Mouse (Mus musculus) heart, adult 2 months (tissue): ENCODE measurements around the gene Irf7. TPM values are rescaled to one million over a fixed set of nuclear protein-coding genes. Genes with fewer than 3 reads are reported as not detected.

ENCODE experiments used
- DNase-seq, 2 experiments: peaks; one replicate each; pipeline ENCODE4 v3.0.0; 2021
- H3K27ac ChIP-seq: fragments of 200-600 bp; 2 replicates; pipeline ENCODE4 v1.8.1; 2022
- H3K27me3 ChIP-seq: fragments of 200-500 bp; 2 replicates; pipeline ENCODE4 v1.6.1; 2012; ENCODE audit warnings: mild to moderate bottlenecking, low read length, inconsistent platforms, mixed read lengths; ENCODE audit not compliant: control insufficient read depth, insufficient read depth
- H3K36me3 ChIP-seq: fragments of 200-500 bp; 2 replicates; pipeline ENCODE4 v1.6.1; 2012; ENCODE audit warnings: low read length, inconsistent platforms; ENCODE audit not compliant: control insufficient read depth, insufficient read depth
- H3K4me1 ChIP-seq: fragments of 200-500 bp; 2 replicates; pipeline ENCODE4 v1.6.1; 2011; ENCODE audit warnings: low read length; ENCODE audit not compliant: control insufficient read depth, insufficient read depth
- H3K4me3 ChIP-seq: fragments of 200-600 bp; 2 replicates; pipeline ENCODE4 v1.8.1; 2022
- H3K79me2 ChIP-seq: fragments of 200-500 bp; replicated peaks from 2 replicates; pipeline ENCODE4 v1.6.1; 2012; ENCODE audit warnings: mild to moderate bottlenecking, inconsistent platforms, low read length, moderate library complexity, mixed read lengths; ENCODE audit not compliant: control insufficient read depth, insufficient read depth
- H3K9ac ChIP-seq: fragments of 200-500 bp; 2 replicates; pipeline ENCODE4 v1.6.1; 2012; ENCODE audit warnings: low read depth, mild to moderate bottlenecking, control low read depth, inconsistent platforms, low read length, mixed read lengths
- CTCF ChIP-seq: fragments of 200-600 bp; IDR thresholded peaks from 2 replicates; pipeline ENCODE4 v1.8.1; 2022; ENCODE audit warnings: antibody characterized with exemption, mild to moderate bottlenecking, moderate library complexity
- EP300 ChIP-seq: fragments of 200-500 bp; IDR thresholded peaks from 2 replicates; pipeline ENCODE4 v1.6.1; 2011; ENCODE audit warnings: low read depth, low read length, control low read depth; ENCODE audit not compliant: insufficient read depth
- POLR2A ChIP-seq: fragments of 200-500 bp; IDR thresholded peaks from 2 replicates; pipeline ENCODE4 v1.6.1; 2011; ENCODE audit warnings: mild to moderate bottlenecking, low read depth, low read length, control low read depth; ENCODE audit not compliant: insufficient read depth
- WGBS: fragments of 180-500 bp; shearing (Covaris S2); methylation state at CpG from one replicate; pipeline ENCODE4 v1.1.7; 2018; 5-methylcytosine and 5-hydroxymethylcytosine counted together
- intact Hi-C: fragments of 180-260 bp; cut with DNase I; formaldehyde crosslinking; loops from one replicate; pipeline ENCODE4 v1.15.1; 2025
- microRNA-seq, 2 experiments: library from miRNA; unstranded; fragments of <30 nt; microRNA quantifications; one replicate each; pipeline ENCODE4 v1.2.0; 2021
- polyA plus RNA-seq: library from polyadenylated mRNA; depleted of rRNA; stranded (reverse); fragments of >200 nt; gene quantifications from 2 replicates; pipeline ENCODE4 v1.2.3, GENCODE M21; 2012; rRNA removed
- total RNA-seq, 2 experiments: library from RNA; stranded (reverse); gene quantifications; 2 replicates each; pipeline ENCODE4 v1.2.3; 2021

The Irf7 gene
- total and polyA plus RNA-seq, 3 experiments, result 3.3 to 25.2 (median 3.4) TPM

DNA sequence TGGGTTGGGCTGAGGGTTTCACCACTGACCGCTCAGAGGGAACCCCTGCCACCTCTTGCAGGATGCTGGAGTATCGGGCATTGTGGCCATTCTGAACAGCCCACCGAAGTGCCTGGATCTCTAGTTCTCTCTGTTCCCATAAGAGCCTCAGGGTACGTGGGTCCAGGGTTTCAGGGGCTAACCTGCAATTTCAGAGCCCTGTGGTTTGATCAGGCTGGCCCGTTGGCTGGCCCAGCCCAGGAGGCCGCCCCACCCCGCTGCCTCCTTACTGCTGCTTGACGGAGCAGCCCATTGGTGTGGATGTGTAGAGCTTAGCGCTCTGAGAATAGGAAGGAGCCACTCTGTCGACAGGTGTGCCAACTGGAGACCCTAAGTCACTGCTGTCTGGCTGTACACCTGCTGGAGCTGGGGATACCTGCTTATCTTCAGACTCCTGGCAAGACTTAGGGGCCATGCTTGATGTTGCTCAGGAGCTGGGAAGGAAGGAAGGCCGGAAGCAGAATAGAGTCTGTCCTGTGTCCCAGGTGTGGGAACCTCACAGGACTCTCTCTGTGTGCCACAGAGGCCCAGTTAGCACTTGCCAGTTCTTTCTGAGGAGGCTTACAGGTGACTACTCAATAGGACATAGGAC is 52.6 kb downstream of the Irf7 start, which contains the start of gene Lmntd2:
TSS of gene Lmntd2 (minus strand) at position 476 of the 631 bp plus-strand sequence.
- Histone ChIP-seq H3K4me3 (no peak within 1 kb of the TSS), H3K27me3 (no peaks in the 10 kb centered on the region), H3K79me2 (no peaks in the 10 kb centered on the region), H3K36me3 (no peaks in the 10 kb centered on the region), H3K27ac (no peak within 1 kb of the TSS), H3K4me1 (peaks cover 2% of the 10 kb centered on the region; the same call in 1 of the 2 replicates), H3K9ac (no peak within 1 kb of the TSS)
- no peak for TF ChIP-seq POLR2A
- no peak for TF ChIP-seq EP300
- TF ChIP-seq CTCF, result no peak
- DNase-seq, result no peak
- intact Hi-C loops, result no loop called here
- 90% methylated on average over 11 of the region's 11 CpGs for WGBS

DNA sequence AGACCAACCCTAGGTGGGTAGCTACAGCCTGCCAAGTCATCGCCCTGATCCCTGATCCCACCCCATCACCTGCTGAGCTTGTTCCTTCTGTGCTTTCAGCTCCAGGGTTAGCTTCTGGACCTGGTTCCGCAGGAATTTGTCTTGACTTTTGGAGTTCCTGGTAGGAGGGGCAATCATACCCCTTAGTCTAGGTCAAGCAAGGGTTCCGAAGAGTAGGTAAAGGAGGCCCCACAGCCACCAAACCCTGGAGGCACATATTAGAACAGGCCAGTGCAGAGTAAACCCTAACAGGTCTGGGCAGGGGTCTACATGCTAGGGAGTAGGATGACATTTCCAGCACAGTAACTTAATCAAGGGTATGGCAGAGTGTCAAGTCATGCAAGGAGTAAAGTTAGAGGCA is 53.1 kb downstream of the Irf7 start:
- 84% methylated on average over 3 of the region's 3 CpGs for WGBS
- Histone ChIP-seq H3K79me2 (no peaks in the 10 kb centered on the region), H3K4me1 (peaks cover 2% of the 10 kb centered on the region; the same call in 1 of the 2 replicates), H3K9ac (no peak overlapping the region), H3K27me3 (no peaks in the 10 kb centered on the region), H3K27ac (no peak overlapping the region), H3K36me3 (no peaks in the 10 kb centered on the region), H3K4me3 (no peak overlapping the region)
- no peak for DNase-seq
- no peak for TF ChIP-seq POLR2A
- TF ChIP-seq EP300, result no peak
- no peak for TF ChIP-seq CTCF
- intact Hi-C loops, result no loop called here

Small RNA genes within 50 kb of the gene (microRNA-seq; reads per million reads assigned to microRNA genes)
- 109 to 471 reads per million in 2 experiments for gene Mir210

Other genes starting within 250 kb of the Irf7 start
- gene Ifitm6, start 248.6 kb downstream of the Irf7 start, total RNA-seq, result 1 to 10 TPM in 1 of 2 experiments, under 1 TPM in 1; 0.36 to 1.0 TPM
- 4.6 and 5.1 TPM in 2 replicates for gene Ifitm6, start 248.6 kb downstream of the Irf7 start, polyA plus RNA-seq
- gene Gm17387, start 237.3 kb downstream of the Irf7 start, total RNA-seq, result not detected
- not detected in 2 replicates for gene Gm17387, start 237.3 kb downstream of the Irf7 start, polyA plus RNA-seq
- gene B4galnt4, start 205.4 kb downstream of the Irf7 start, total RNA-seq, result under 1 TPM in 1 of 2 experiments, not detected in 1; 0.07 TPM
- gene B4galnt4, start 205.4 kb downstream of the Irf7 start, polyA plus RNA-seq, result 0.04 and 0.06 TPM in 2 replicates
- gene Pkp3, start 188.3 kb downstream of the Irf7 start, total RNA-seq, result under 1 TPM; 0.20 to 0.21 TPM
- gene Pkp3, start 188.3 kb downstream of the Irf7 start, polyA plus RNA-seq, result 0.35 and 1.6 TPM in 2 replicates
- 1 to 10 TPM; 4.5 to 7.0 TPM for gene Sigirr, start 165.9 kb downstream of the Irf7 start, total RNA-seq
- gene Sigirr, start 165.9 kb downstream of the Irf7 start, polyA plus RNA-seq, result 9.4 and 10.2 TPM in 2 replicates
- gene Ano9, start 148.7 kb downstream of the Irf7 start, total RNA-seq, result under 1 TPM in 1 of 2 experiments, not detected in 1; 0.39 TPM
- 0.09 and 0.53 TPM in 2 replicates for gene Ano9, start 148.7 kb downstream of the Irf7 start, polyA plus RNA-seq
- 10 to 100 TPM; 25.9 to 29.7 TPM for gene Ptdss2, start 144.1 kb downstream of the Irf7 start, total RNA-seq
- gene Ptdss2, start 144.1 kb downstream of the Irf7 start, polyA plus RNA-seq, result 22.4 and 39.2 TPM in 2 replicates
- gene Rnh1, start 93.6 kb downstream of the Irf7 start, total RNA-seq, result 10 to 100 TPM; 62.9 to 73.9 TPM
- gene Rnh1, start 93.6 kb downstream of the Irf7 start, polyA plus RNA-seq, result 73.2 and 96.7 TPM in 2 replicates
- gene Hras, start 72.5 kb downstream of the Irf7 start, total RNA-seq, result 100 to 1,000 TPM in 1 of 2 experiments, 10 to 100 TPM in 1; 90.8 to 105 TPM
- gene Hras, start 72.5 kb downstream of the Irf7 start, polyA plus RNA-seq, result 63.7 and 79.9 TPM in 2 replicates
- gene Lrrc56, start 72.3 kb downstream of the Irf7 start, total RNA-seq, result 1 to 10 TPM; 2.3 to 3.1 TPM
- gene Lrrc56, start 72.3 kb downstream of the Irf7 start, polyA plus RNA-seq, result 4.6 and 4.9 TPM in 2 replicates
- gene Lmntd2, start 52.4 kb downstream of the Irf7 start, total RNA-seq, result not detected
- gene Lmntd2, start 52.4 kb downstream of the Irf7 start, polyA plus RNA-seq, result 0.18 and 0.20 TPM in 2 replicates
- under 1 TPM; 0.25 to 0.42 TPM for gene Rassf7, start 50.6 kb downstream of the Irf7 start, total RNA-seq
- 2.2 and 3.3 TPM in 2 replicates for gene Rassf7, start 50.6 kb downstream of the Irf7 start, polyA plus RNA-seq
- 10 to 100 TPM; 26.8 to 32.1 TPM for gene Phrf1, start 37.7 kb downstream of the Irf7 start, total RNA-seq
- 8.9 and 10.2 TPM in 2 replicates for gene Phrf1, start 37.7 kb downstream of the Irf7 start, polyA plus RNA-seq
- not detected for gene Cdhr5, start 10.3 kb upstream of the Irf7 start, total RNA-seq
- gene Cdhr5, start 10.3 kb upstream of the Irf7 start, polyA plus RNA-seq, result 0.26 TPM in 1 of 2 replicates, not detected in the other
- not detected for gene Sct, start 12.7 kb upstream of the Irf7 start, total RNA-seq
- not detected in 2 replicates for gene Sct, start 12.7 kb upstream of the Irf7 start, polyA plus RNA-seq
- not detected for gene Drd4, start 25.5 kb upstream of the Irf7 start, total RNA-seq
- gene Drd4, start 25.5 kb upstream of the Irf7 start, polyA plus RNA-seq, result 0.04 TPM in 1 of 2 replicates, not detected in the other
- 10 to 100 TPM; 10.8 to 13.5 TPM for gene Deaf1, start 61.2 kb upstream of the Irf7 start, total RNA-seq
- 9.7 and 9.8 TPM in 2 replicates for gene Deaf1, start 61.2 kb upstream of the Irf7 start, polyA plus RNA-seq
- 10 to 100 TPM; 13.5 to 14.9 TPM for gene Tmem80, start 61.3 kb upstream of the Irf7 start, total RNA-seq
- gene Tmem80, start 61.3 kb upstream of the Irf7 start, polyA plus RNA-seq, result 28.9 and 34.5 TPM in 2 replicates
- 1 to 10 TPM; 3.8 to 4.3 TPM for gene Eps8l2, start 72.4 kb upstream of the Irf7 start, total RNA-seq
- gene Eps8l2, start 72.4 kb upstream of the Irf7 start, polyA plus RNA-seq, result 5.8 and 8.9 TPM in 2 replicates
- gene Taldo1, start 125.7 kb upstream of the Irf7 start, total RNA-seq, result 100 to 1,000 TPM; 110 to 116 TPM
- 132 and 135 TPM in 2 replicates for gene Taldo1, start 125.7 kb upstream of the Irf7 start, polyA plus RNA-seq
- gene Gatd1, start 147.7 kb upstream of the Irf7 start, total RNA-seq, result 10 to 100 TPM; 13.4 to 14.9 TPM
- gene Gatd1, start 147.7 kb upstream of the Irf7 start, polyA plus RNA-seq, result 23.4 and 29.5 TPM in 2 replicates
- gene Cend1, start 163.0 kb upstream of the Irf7 start, total RNA-seq, result 1 to 10 TPM; 1.0 to 1.4 TPM
- gene Cend1, start 163.0 kb upstream of the Irf7 start, polyA plus RNA-seq, result 1.8 and 2.6 TPM in 2 replicates
- gene Slc25a22, start 171.4 kb upstream of the Irf7 start, total RNA-seq, result 10 to 100 TPM; 55.8 to 72.6 TPM
- 85.8 and 88.9 TPM in 2 replicates for gene Slc25a22, start 171.4 kb upstream of the Irf7 start, polyA plus RNA-seq
- gene Pidd1, start 177.5 kb upstream of the Irf7 start, total RNA-seq, result under 1 TPM; 0.37 to 0.70 TPM
- gene Pidd1, start 177.5 kb upstream of the Irf7 start, polyA plus RNA-seq, result 1.8 and 2.0 TPM in 2 replicates
- gene Rplp2, start 180.9 kb upstream of the Irf7 start, total RNA-seq, result 100 to 1,000 TPM; 848 to 928 TPM
- 404 and 421 TPM in 2 replicates for gene Rplp2, start 180.9 kb upstream of the Irf7 start, polyA plus RNA-seq
- 100 to 1,000 TPM; 398 to 572 TPM for gene Pnpla2, start 188.7 kb upstream of the Irf7 start, total RNA-seq
- gene Pnpla2, start 188.7 kb upstream of the Irf7 start, polyA plus RNA-seq, result 597 and 669 TPM in 2 replicates
- 10 to 100 TPM; 15.4 to 19.4 TPM for gene Cracr2b, start 194.6 kb upstream of the Irf7 start, total RNA-seq
- 23.8 and 35.0 TPM in 2 replicates for gene Cracr2b, start 194.6 kb upstream of the Irf7 start, polyA plus RNA-seq
- gene Cd151, start 200.9 kb upstream of the Irf7 start, total RNA-seq, result 100 to 1,000 TPM; 272 to 334 TPM
- 395 and 491 TPM in 2 replicates for gene Cd151, start 200.9 kb upstream of the Irf7 start, polyA plus RNA-seq
- gene Polr2l, start 208.7 kb upstream of the Irf7 start, total RNA-seq, result 10 to 100 TPM; 71.7 to 82.8 TPM
- gene Polr2l, start 208.7 kb upstream of the Irf7 start, polyA plus RNA-seq, result 62.6 and 64.4 TPM in 2 replicates
- gene Tspan4, start 208.8 kb upstream of the Irf7 start, total RNA-seq, result 10 to 100 TPM; 17.1 to 40.0 TPM
- gene Tspan4, start 208.8 kb upstream of the Irf7 start, polyA plus RNA-seq, result 61.9 and 77.5 TPM in 2 replicates